Mouse (Mus musculus): ENCODE results near the gene Gsk3b.
"Not testable (repeated sequence)": the region's sequence is repeated elsewhere in the genome, so short reads cannot be mapped to it uniquely, and the experiment has no call there.

Gene Gsk3b

DNA sequence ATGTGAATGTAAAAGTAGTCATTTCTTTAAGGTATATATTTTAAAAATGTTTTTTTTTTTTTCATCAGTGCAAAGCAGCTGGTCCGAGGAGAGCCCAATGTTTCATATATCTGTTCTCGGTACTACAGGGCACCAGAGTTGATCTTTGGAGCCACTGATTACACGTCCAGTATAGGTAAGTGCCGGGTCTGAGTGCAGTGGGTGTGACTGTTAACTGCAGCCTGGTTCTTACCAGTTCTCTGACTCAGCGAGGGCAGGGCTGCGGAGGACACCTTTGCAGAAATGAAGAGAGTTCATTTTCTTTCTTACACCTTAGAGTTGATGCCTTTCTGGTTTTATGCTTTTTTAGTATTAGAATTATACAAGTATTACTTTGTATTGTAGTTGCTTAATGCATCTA lies 102.7 kb downstream of the Gsk3b start:
- DNase-seq: no peak

DNA sequence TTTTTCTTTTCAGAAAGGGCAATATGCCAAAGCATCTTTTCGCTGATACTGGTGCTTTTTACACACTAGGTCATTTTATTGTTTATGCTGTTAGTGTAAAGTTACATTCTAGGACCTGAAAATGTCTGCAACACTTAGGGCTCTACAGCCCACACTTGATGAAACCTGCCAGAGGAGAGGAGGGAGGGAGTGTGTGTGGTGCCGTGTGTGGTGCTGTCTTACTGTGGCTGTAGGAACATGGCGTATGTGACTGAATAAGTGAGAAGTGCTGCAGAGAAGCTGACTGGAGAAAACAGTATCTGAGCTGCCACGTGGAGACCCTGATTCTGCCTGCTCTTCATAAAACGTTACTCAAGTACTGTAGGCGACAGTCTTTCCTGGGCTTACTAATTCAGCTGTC lies 103.8 kb downstream of the Gsk3b start:
- no peak for DNase-seq

DNA sequence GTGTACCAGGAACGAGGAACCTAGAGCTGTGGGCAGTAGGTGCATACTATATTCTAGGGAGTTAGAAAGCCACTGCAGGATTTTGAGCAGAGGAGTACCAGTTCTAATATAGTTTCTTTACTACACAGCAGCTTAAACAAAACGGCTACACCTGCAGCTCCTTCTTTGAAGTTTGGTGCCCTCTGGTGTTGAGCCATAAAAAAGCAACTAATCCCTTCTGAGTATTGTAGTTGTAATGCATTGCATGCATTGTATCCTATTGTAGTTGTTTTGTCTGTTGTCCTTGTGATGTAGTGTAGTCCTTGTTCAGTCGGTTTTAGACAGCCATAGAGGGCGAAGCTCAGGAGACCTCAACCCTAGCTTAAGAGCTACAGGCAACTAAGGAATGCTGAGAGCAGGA lies 108.5 kb downstream of the Gsk3b start:
- DNase-seq: peak; percentile 39 to 55

DNA sequence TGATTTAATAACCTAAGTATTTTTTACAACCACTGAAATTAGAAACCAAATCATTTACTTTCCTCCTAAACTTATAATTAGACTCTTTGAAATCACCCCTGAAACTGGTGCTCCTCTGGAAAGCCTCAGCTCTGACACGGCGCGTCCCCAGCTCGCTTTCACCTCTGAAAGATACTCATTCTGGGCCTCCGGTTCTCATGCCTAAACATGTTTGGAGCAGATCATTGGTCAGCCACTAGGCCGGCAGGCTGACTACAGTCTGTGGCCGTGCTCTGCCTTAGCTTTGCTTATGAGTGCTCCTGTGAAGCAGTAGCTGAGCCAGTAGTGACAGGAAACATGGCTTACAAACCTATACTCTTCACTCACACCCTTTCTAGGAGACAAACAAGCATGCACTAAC lies 116.5 kb downstream of the Gsk3b start:
- DNase-seq: no peak

DNA sequence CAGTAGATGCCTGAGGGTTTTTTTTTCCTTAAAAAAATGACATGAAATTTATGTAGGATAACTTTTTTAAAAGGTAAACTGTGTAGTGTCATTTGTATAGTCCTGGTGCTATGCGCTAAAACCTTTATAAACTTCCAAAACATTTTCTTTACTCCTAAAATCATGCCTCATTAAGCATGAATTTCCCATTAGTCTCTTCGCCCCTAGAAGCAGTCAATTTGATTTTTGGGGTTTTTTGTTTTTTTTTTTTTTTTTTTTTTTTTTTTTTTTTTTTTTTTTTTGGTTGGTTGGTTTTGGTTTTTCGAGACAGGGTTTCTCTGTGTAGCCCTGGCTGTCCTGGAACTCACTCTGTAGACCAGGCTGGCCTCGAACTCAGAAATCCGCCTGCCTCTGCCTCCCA lies 133.7 kb downstream of the Gsk3b start:
- DNase-seq: not testable (repeated sequence)

DNA sequence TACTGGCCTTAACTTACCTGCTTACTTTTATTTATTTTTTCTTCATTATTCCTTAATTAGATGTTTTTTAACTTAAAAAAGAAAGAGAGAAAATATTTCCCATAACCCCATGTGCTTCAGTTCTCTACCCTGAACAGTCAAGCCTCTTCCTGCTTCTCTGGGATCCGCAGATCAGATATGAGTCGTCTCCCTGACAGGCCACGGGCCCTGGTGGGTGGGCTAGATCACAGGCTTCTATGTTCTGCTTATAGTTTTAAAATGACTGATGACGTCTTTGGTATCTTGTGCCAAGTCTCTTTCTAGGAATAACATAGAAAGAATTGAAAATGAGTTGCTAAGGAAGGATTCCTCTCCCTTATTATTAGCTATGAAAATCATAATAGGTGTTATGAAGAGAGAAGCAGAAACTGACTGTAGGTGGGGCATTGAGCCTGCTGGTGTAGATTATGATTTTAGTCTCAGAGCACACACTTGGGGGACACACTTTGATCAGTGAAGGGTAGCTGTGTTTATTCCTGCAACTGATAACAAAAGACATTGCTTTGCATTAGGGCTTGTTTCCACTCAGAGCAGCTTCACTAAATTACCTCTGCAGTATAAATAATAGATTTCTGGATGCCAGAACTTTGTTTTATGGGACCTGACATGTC lies 148.3 kb downstream of the Gsk3b start:
- DNase-seq: no peak

DNA sequence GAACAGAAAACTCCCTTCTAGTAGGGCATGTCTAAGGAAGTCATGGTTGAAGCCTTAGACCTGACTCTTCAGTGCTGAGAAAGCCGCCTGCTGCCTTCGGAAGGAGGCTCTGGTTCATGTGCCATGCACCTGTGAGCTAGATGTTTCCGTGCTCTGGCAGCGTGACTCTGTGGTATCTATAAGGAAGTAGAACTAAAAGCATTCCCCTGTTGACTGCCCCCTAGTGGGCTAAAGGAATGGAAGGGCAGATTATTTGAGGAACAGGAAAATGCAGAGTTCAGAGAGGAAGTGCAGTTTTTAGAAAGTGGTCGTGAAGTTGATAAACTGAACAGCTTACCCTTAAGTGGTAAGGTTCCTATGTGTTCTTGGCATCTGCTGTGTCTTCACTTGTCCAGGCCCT lies 150.9 kb downstream of the Gsk3b start:
- peak; percentile 64 to 76 for DNase-seq

DNA sequence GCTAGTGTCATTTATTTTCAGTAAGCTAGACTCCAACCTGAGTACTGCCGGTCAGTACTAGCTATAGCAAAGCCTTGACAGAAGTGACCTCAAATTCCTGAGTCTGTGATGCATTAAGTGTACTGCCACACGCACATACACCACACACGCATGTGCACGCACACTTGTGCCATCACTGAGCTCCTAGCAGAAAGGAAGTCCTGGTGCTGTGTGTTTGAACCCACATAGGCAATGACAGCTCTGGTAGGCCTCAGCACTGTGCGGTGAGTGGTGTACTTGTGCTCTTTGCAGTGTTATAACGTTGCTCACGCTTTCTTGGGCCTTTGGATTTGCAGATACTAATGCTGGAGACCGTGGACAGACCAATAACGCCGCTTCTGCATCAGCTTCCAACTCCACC lies 151.4 kb downstream of the Gsk3b start:
- no peak for DNase-seq

DNA sequence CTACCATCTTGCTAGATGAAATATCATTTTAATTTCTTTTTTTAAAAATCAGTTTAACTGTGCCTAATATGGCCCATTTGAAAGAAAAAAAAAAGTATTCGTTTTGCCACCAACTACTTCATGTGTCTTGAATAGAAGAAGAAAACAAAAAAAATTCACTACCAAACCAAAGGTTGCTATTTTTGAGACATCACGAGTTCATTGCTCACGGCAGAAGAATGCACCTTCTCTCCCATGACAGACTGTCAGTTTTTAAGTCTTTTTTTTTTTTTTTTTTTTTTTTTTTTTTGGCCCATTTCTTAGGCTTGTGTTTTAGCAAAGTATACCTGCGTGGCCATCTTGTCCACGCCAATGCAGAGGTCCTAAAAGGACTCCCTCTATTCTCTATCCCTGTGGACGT lies 155.3 kb downstream of the Gsk3b start:
- no peak for DNase-seq

DNA sequence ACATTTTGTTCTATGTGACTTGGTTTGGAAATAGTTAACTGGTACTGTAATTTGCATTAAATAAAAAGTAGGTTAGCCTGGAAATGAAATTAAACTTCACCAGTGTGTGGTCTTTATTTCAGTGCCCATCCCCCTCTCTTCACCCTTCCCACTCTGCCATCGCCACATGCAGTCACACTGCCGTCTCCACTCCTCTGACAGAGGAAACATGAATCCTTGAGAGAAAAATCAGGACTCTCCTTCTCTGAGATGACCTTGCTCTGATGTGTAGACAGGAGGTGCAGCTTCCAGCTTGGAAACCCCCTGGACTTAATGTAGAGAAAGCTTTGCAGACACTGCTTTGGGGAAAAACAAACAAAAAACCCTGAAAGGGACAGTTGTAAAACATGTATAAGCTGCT lies 156.6 kb downstream of the Gsk3b start:
- no peak for DNase-seq

DNA sequence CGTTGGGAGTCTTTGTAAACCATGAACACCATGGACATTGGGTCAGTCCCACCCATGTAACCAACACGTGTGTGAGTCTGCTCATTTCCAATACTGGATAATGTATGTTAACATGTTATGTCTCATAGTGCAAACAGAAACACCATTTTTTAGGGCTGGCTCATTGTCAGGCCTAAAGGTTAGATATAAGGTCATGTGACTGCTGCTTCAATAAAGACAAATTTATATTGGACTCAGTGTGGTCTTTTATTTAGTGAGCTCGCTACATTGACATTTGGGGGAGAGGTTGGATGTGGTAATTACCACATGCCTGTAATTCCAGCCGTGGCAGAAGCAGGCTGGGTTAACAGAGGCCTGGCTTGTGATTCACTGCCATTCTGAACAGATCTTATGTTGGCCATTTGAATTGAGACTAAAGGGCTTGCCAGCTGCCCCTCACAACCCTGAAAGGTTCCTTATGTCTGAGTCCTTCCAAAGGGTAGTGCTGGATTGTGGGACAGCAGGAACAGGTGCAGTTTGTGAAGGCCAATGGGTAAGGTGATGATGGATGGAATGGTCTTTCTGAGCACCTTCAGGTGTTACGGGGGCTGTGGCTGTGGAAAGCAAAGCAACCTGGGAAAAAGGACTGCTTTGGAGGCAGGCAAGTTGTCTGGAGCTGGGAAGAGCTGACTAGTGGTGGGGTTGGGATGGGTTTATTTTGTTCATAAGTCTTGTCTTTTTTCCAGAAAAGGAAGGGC lies 157.2 kb downstream of the Gsk3b start:
- no peak for DNase-seq

DNA sequence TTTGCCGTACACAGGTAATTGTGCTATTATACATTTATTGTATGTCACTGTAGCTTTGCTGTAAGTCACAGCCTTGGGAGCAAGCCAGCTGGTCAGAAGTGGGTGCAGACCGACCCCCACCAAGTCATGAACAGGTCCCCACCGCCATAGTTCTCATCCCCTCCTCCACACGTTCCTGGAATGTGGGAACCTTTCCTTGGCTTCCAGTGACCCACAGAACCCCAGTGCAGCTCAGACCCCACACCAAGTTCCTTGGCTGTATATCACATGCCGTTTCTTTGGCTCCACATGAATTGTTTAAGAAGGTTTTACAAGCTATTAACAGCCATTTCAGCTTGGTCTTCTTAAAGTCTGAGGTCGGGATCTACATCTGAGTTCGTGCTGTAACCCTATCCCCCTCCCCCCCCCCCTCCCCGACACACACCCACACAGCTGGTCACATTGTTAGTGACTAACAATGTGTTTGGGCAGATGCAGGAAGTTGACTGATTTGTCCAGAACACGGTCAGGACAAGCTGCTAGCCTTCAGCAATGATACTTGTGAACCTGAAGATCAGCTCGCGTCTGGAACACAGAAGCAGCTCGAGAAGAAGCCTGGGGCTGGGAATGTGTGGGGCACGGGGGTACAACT lies 159.6 kb downstream of the Gsk3b start:
- no peak for DNase-seq

DNA sequence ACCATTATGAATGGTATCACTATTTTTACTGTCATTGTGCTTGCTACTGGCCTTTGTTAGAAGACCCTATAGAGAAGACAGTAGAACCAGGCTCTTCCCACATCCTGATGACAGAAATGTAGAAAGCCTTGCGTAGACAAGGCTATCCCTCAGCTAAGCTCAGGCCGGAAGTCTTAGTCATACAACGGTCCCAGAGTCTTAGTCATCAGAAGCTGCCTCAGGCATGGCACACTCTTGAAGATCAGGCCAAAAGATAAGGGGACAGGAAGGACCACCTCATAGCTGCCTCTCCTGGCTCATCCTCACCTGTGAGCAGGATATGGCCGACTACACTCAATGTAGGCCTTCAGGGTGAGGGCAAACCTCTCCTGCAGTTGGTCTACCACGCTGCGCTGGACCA lies 161.7 kb downstream of the Gsk3b start:
- no peak for DNase-seq

DNA sequence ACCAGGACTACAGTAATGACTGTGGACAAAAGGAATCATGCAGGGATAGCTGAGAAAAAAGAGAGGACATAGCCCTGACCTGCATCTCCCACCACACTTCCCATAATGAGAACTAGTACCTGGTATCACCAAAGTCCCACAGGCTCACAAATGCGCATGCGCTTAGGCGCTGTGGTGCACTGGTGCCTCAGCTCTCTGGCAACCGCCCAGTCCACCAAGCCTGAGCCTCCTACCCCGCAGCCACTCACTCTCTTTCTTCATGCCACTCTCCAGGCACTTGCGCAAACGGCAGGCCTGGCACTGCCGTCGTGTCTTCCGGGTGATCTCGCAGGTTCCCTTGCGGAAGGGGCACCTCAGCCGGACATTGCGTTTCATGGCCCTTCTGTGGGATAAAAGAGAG lies 165.2 kb downstream of the Gsk3b start:
- DNase-seq: no peak

DNA sequence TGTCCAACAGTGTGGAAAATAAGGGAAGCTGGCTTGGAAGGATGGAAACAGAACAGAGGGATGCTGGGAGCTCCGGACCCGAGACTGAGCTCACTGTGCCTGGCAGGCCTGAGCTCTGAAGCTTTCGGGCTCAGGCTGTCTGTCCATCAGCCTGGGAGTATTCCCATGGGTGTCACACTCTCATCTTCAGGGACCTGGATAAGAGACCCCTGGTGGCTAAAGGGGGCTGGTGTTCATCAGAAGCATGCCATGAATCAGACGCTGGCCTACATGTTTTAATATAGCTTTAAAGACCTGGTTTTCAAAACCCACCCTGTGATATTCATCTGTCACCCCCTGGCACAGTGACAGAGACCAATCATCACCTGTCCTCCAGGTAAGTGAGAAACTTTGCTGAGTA lies 166.3 kb downstream of the Gsk3b start:
- DNase-seq: no peak

DNA sequence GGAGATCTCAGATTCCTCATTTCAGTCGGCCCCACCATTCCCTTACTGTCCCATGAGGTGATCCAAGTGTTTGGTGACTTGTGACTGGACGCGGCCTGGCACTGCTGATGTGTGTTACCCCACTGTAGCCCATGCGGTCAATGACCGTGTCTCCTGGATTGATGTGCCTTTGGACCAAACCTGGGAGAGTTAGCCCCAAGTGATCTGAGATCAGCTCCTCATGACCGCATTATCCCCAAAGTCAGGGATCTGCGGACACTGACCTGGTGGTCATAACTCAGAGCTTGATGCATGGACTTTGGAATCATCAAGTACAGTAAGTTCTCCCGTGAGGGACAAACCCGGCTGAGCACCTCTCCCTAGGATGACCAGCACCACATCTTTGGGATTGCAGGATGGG lies 167.1 kb downstream of the Gsk3b start:
- no peak for DNase-seq

DNA sequence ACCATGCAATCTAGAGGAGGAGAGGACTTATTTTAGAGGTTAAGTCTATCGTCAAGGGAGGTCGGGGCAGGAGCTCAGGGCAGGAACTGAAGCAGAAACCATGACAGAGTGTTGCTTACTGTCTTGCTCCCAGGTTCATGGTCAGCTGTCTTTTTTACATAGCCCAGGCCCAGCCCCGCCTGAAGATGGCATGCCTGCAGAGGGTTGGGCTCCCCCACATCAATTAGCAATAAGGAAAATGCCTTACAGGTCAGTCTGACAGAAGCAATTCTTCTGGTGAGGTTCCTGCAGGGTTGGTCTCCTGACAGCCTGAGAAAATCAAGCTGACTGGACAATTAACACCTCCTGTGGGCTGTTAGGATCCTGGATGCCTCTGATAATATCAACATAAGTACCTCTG lies 182.8 kb downstream of the Gsk3b start:
- DNase-seq: no peak

DNA sequence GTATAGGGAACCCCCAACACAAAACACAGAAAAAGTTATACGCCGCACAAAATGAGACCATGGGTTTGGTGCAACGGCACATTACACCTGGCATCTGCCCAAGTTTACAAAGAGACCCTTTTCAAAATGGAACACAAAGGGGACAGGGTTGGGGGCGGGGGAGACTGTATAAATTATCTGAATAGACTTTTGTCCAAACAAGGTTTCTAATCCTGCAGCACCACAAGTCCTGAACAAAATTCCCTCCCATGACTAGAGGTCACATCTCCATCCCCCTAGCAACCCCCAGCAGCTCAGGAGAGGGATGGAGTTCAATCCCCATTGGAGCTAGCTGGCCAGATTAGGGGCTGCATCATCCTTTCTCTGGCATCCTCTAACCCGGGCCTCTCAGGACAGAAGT lies 183.7 kb downstream of the Gsk3b start:
- no peak for DNase-seq

DNA sequence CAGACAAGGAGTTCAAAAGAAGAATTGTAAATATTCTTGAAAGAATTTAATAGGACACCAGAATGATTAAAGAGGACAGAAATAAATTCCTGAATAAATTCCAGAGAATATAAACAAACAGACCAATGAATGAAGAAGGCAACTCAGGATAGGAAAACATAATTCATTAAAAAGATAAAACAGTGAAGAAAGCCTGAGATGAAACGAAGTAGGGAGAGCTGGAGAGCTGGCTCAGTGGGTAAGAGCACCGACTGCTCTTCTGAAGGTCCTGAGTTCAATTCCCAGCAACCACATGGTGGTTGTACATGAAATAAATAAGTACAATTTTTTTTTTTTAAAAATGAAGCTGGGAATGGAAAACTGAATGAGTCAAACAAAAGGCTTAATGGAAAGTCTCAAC lies 185.9 kb downstream of the Gsk3b start:
- no peak for DNase-seq

DNA sequence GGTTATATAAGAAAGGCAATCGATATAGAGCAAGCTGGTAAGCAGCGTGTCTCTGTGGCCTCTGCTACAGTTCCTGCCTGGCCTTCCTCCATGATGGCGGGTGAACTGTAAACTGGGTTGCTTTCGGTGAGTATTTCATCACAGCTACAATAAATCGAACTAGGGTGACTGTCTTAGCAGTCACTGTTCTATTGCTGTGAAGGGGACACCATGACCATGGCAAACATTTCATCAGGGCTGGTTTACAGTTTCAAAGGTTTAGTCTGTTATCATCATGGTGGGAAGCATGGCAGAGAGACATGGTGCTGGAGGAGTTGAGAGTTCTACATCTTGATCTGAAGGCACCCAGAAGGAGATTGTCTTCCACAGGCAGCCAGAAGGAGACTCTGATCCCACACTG lies 191.0 kb downstream of the Gsk3b start:
- no peak for DNase-seq

DNA sequence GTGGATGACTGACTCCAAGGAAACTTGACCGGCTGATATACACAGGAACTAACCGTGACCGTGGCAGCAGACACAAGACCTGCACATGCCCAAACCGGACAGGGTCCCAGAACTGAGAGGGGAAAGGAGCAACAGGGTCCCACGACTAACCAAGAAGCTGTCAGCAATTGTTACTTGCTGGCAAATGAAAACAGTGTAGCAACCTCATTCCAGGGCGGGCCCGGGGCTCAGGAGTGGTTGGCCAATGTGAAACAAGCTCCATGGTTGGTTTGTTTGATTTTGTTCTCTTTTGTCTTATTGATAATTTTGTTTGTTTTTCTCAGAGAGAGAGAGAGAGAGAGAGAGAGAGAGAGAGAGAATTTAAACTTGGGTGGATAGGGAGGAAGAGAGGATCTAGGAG lies 192.2 kb downstream of the Gsk3b start:
- DNase-seq: no peak

DNA sequence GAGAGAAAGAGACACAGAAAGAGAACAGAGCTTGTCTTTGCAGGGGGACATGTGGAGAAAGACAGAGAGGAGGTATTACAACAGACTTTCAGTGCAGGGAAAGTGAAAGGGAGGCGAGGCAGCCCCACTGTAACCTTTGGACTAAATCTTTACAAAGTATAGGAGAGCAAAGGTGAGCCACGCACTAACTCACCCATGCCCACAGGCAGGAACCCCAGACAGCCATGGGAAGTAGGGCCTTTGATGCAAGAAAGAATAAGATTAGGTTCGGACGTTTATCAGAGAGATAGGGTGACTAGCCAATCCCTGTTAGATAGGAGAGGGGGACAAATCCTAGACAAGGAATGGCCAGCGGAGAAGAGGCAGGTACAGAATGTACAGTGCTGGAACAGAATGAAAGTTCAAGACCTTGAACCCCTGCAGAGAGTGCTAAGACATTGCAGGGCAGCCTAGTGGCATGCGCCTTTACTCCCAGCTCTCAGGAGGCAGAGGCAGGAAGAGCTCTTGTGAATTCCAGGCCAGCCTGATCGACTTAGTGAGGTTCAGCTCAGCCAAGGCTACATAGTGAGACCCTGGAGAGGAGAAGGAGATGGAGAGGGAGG lies 193.9 kb downstream of the Gsk3b start:
- DNase-seq: no peak

DNA sequence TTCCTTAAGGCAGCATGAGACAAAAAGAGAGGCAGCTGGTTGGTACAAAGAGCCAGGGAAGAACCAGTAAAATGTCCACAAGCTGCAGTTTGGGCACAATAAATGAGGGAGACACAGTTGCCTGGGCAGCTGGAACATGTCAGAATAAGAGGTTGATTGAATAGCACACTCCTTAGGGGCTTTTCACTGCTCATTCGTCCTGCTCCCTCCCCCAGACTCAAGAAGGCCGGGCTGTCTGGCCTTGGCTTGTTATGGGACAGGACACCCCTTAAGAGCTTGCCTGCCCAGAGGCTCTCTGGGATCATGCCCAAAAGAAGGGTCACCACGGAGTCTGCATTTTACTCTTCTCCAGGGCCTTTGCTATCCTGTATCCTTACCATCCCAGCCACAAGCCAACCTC lies 194.5 kb downstream of the Gsk3b start:
- DNase-seq: no peak

DNA sequence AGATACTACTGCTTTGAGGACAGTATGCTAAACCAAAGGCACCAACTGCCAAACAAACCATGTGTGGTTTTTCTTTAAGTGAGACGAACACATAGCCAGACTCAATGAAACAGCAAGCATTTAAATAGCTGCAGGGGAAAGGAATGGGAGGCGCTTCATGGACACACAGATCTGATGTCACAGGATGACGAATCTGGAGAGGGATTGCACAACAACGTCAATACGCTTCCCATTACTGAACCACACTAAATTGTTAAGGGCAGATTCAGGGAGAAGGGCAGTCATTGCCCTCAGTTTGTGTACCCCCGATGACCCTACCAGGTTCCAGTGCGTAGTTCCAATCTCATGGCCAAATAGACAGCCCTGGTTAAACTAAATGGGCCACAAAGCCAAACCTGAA lies 197.0 kb downstream of the Gsk3b start:
- DNase-seq: no peak
